Mouse (Mus musculus) layer of hippocampus, adult 2 months (tissue): Measurements from ENCODE around the gene Trappc10. TPM values are rescaled to one million over a fixed set of nuclear protein-coding genes. Genes with fewer than 3 reads are reported as not detected.

Source experiments
- DNase-seq, 2 experiments: peaks; one replicate each; pipeline ENCODE4 v3.0.0; 2022; ENCODE audit warnings: low spot score in 2 of 2
- H3K27ac ChIP-seq: fragments of 200-600 bp; 2 replicates; pipeline ENCODE4 v1.8.1; 2022
- H3K4me3 ChIP-seq: fragments of 200-600 bp; 2 replicates; pipeline ENCODE4 v1.8.1; 2022; ENCODE audit warnings: mild to moderate bottlenecking
- CTCF ChIP-seq: fragments of 200-600 bp; conservative IDR thresholded peaks from 2 replicates; pipeline ENCODE4 v1.8.1; 2022; ENCODE audit warnings: antibody characterized with exemption, mild to moderate bottlenecking, moderate library complexity
- total RNA-seq, 2 experiments: library from RNA; stranded (reverse); gene quantifications; 2 replicates each; pipeline ENCODE4 v1.2.3; 2021

The Trappc10 gene
- total RNA-seq, 2 experiments from 2014 or later, result 83.4 to 84.1 TPM

- no peak overlapping the region for H3K4me3 ChIP-seq
- H3K27ac ChIP-seq, result no peak overlapping the region
- DNase-seq, result no peak
- no peak for TF ChIP-seq CTCF
Measured at GRCm38 (mm10) chr10:78171581-78171980, 72.9 kb downstream of the Trappc10 start.

GRCm38 (mm10) chr10:78171057-78171456 lies 73.4 kb downstream of the Trappc10 start:
- no peak overlapping the region for H3K27ac ChIP-seq
- DNase-seq, result no peak
- H3K4me3 ChIP-seq, result no peak overlapping the region
- no peak for TF ChIP-seq CTCF

GRCm38 (mm10) chr10:78170445-78170844 lies 74.0 kb downstream of the Trappc10 start:
- DNase-seq, result no peak
- Histone ChIP-seq H3K4me3 (peak overlapping the region; percentile 99; the same call in 1 of the 2 replicates), H3K27ac (peak overlapping the region; percentile 82)
- no peak for TF ChIP-seq CTCF

- H3K27ac ChIP-seq, result peak within 1 kb of the TSS; percentile 98
- H3K4me3 ChIP-seq, result peak within 1 kb of the TSS; percentile 99
- no peak; the same call in 1 of the 2 replicates for TF ChIP-seq CTCF
- DNase-seq, result peak; percentile 99 to 100
Measured at GRCm38 (mm10) chr10:78169281-78170042, 75.0 kb downstream of the Trappc10 start, which contains the start of gene D10Jhu81e. Gene D10Jhu81e, minus strand, starts transcription at chr10:78169782.

- DNase-seq, result no peak
- peak overlapping the region; percentile 99 for H3K4me3 ChIP-seq
- TF ChIP-seq CTCF, result no peak
- H3K27ac ChIP-seq, result peak overlapping the region; percentile 98
Measured at GRCm38 (mm10) chr10:78168792-78169191, 75.6 kb downstream of the Trappc10 start.

GRCm38 (mm10) chr10:78167775-78168174 lies 76.7 kb downstream of the Trappc10 start:
- H3K4me3 ChIP-seq, result no peak overlapping the region
- no peak for DNase-seq
- TF ChIP-seq CTCF, result 0 out of 2 replicates have a peak, but pooled peaks have one; percentile 10
- H3K27ac ChIP-seq, result peak overlapping the region; percentile 39; the same call in 1 of the 2 replicates

- DNase-seq, result peak in 1 of 2 experiments; percentile 53
- peak overlapping the region; percentile 39; the same call in 1 of the 2 replicates for H3K27ac ChIP-seq
- H3K4me3 ChIP-seq, result no peak overlapping the region
- no peak for TF ChIP-seq CTCF
Measured at GRCm38 (mm10) chr10:78167333-78167732, 77.1 kb downstream of the Trappc10 start.

- no peak for TF ChIP-seq CTCF
- no peak for DNase-seq
- H3K27ac ChIP-seq, result no peak overlapping the region
- H3K4me3 ChIP-seq, result no peak overlapping the region
Measured at GRCm38 (mm10) chr10:78165256-78166005, 79.0 kb downstream of the Trappc10 start.

- no peak overlapping the region for H3K27ac ChIP-seq
- no peak overlapping the region for H3K4me3 ChIP-seq
- no peak for TF ChIP-seq CTCF
- no peak for DNase-seq
Measured at GRCm38 (mm10) chr10:78164786-78165185, 79.7 kb downstream of the Trappc10 start.

- peak; percentile 73 for DNase-seq
- no peak overlapping the region for H3K4me3 ChIP-seq
Measured at GRCm38 (mm10) chr10:78163923-78164322, 80.5 kb downstream of the Trappc10 start.

GRCm38 (mm10) chr10:78163241-78163640 lies 81.2 kb downstream of the Trappc10 start:
- no peak for TF ChIP-seq CTCF
- H3K27ac ChIP-seq, result no peak overlapping the region
- H3K4me3 ChIP-seq, result no peak overlapping the region
- DNase-seq, result no peak

More at GRCm38 (mm10) chr10:78163923-78164322, 80.5 kb downstream of the Trappc10 start:
- H3K27ac ChIP-seq, result no peak overlapping the region
- TF ChIP-seq CTCF, result peak; percentile 90

- TF ChIP-seq CTCF, result no peak
- DNase-seq, result no peak
- Histone ChIP-seq H3K27ac (no peak overlapping the region), H3K4me3 (no peak overlapping the region)
Measured at GRCm38 (mm10) chr10:78162646-78163045, 81.8 kb downstream of the Trappc10 start.

- DNase-seq, result no peak
- H3K27ac ChIP-seq, result peak overlapping the region; percentile 39; the same call in 1 of the 2 replicates
- TF ChIP-seq CTCF, result no peak
- no peak overlapping the region for H3K4me3 ChIP-seq
Measured at GRCm38 (mm10) chr10:78161096-78161495, 83.3 kb downstream of the Trappc10 start.
